Mouse (Mus musculus) thymus, postnatal 36 days (tissue): Measurements from ENCODE around the gene Cachd1.

Experiments
- DNase-seq, 2 experiments: peaks; one replicate each; pipeline ENCODE4 v3.0.0; 2022; ENCODE audit warnings: mixed read lengths in 2 of 2

Cachd1 gene

DNA sequence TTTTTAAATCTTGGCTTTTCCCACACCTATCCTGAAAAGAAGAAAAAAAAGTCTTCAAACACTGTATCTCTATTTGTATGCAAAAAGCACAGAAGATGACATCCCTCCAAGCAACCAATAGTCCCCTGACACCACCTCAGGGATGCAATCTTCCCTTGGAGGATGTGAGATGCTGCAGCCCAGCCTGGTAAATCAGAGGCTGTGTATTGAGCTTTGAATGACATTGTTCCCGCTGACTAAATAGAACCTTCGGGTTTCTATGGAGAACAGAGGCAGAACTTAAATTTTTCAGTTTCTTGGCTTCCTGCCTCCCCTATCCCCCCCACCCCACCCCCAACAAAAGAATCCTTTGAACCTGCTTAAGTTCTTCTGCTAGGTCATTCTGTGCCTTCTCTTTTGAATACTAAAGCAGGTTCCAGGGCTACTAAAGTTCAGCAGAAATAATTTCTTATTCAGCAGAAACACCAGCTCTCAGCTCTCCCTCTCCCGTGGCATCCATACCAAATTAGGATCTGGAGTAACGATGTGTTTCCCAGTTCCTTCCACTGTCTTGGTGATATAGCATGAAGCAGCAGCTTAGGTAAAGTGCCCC lies 219.7 kb downstream of the Cachd1 start:
- DNase-seq, result no peak

DNA sequence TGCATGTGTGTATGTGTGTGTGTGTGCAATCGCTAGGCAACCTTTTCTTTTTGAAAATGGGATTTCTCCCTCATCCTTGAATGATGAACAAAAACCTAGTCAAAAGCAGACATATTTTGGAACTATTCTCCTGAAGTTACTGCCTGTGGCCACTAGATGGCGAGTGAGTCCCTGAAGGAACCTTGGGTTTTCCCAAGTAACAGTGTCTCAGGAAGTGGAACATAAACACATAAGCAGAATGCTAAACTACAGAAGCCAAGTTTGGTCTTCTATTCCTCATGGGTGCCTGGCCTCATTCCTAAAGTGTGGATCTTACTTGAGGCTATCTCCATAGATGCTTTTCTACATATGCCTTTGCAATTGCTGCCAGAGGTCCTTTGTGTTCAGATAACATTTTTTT lies 221.7 kb downstream of the Cachd1 start:
- DNase-seq, result peak; percentile 17 to 21

DNA sequence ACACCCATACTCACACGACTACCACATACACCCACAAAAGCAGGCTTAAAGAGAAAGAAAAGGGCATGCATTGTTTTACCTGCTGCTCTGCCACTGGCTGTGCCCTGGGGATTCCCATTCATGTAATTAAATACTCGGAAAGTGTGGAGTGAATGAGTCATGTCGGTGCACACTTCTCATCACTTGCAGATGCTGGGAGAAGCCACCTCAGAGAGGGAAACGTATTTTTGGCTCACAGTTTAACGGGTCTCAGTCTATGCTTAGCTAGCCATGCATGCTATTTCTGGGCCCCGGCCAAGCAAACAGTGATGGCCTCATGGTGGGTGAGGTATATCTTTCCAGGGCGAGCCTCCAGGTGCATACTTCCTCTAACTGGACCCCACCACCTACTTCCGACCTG lies 222.4 kb downstream of the Cachd1 start:
- DNase-seq, result no peak

DNA sequence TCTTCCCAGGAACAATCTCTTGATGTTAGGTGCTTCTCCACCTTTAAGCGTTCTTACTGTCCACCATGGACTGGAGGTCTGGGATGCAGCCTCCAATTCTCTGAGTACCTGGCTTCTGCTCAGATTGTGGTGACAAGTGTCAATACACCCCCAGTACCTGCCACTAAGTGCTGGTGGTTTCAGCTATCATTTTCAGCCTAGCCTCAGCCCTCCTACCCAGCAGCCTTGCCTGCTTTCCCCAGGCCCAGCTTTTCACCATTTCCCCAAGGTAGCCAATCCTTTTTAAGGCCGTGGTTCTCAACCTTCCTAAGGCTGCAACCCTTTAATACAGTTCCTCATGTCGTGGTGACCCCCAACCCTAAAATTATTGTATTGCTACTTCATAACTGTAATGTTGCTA lies 224.1 kb downstream of the Cachd1 start:
- no peak for DNase-seq

DNA sequence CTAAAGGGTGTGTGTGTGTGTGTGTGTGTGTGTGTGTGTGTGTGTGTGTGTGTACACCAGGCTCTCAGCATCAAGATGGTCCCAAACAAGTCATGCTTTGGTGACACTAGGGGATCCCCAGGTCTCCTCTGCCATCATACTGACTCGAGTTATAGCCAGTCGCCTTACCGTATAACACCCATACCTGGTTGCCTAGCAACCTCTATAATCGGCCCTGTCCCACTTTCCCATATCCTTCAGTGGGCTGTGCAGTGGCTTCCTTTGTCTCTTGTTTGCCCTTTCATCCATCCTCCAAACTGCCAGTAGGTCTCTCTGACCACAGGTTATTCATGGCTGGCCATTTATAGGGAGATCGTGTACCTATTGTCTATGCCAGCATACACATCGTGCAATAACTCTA lies 224.6 kb downstream of the Cachd1 start:
- DNase-seq, result no peak

DNA sequence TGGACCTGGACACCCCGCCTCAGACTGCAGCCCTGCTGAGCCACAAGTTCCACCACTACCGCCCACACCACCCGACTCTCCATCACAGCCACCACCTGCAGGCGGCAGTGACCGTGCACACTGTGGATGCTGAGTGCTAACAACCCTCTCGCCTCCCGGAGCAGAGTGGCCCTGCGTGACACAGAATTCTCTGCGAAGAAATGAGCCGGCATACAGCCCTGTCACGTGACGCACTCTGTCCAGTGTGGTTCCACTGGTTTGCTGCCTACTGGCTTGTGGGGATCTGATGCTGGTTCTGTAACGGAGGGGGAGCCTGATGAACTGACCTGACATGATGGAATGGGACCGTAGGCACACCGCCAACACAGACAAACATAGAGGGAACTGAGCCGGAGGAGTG lies 226.5 kb downstream of the Cachd1 start:
- DNase-seq, result no peak

DNA sequence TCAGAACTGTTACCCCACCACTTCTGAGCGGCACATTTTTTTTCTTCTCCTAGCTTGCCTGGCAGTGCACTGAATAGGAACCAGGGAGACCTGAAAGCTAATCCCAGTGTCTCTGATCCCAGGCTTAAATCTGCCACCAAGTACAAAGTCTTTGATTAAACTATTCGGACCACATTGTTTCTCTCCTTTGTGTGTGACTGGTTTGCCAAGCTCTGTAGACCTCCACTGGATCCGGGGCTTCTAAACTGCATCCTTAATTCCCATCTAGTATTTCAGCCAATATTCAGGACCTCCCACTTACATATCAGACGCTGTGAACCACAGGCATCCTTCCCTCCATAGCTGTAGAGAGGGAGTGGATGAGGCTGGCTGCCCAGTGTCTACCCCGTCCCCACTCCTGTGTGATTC lies 231.9 kb downstream of the Cachd1 start:
- DNase-seq, result no peak

DNA sequence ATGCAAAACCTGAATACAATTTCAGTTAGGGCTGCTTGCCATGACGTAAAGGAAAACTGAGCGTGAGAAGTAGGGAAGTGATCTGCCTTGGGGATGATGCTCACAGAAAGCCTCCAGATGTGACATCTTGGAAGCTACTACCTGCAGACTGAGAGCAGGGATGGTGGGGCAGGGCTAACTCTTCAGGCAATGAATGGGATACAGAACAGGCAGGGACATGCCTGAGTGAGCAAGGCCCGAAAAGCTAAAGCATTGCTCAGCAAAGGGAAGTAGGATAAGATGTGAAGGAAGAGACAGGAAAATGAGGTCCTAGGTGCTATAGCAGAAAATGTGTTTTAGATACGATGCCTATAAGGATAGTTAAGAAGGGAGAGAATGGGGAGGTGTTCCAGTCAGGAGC lies 232.6 kb downstream of the Cachd1 start:
- no peak for DNase-seq

DNA sequence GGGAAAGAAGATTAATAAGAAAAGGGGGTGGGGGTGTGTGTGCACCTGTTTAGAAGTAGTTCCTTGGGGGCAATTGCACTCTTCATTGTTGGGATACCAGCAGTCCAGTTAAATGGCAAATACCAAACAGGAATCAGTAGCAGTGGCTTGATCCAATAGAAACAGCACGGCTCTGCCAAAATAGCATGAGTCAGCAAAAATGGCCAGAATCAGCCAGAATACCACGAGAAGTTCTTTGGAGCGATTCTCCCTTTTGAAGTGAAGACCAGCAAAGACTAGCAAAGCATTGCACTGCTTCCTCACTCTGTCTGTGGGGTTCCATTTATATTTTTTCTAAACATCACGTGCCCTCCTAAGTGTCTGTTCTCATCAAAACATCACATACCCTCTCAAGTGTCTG lies 241.3 kb downstream of the Cachd1 start:
- no peak for DNase-seq

DNA sequence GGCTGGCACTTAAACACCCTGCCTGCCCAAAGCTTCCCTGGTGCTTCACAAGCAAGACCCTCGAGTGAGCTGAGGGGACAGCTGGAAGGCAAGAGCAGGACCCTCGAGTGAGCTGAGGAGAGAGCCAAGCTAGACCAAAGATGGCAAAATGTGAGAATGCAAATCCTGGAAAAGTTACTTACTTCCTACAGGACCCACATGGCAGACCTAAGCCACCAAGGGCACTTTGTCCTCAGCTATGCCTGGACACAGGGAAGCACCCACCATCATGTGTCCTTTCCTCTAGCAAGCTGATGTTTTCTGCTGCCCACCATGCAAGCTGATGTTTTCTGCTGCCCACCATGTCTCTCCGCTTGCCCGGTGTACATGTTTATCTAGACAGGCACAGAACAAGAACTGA lies 244.1 kb downstream of the Cachd1 start, which contains the start of gene Gm10577:
TSS of gene Gm10577 (minus strand) at position 101 of the 400 bp plus-strand sequence.
- no peak for DNase-seq

DNA sequence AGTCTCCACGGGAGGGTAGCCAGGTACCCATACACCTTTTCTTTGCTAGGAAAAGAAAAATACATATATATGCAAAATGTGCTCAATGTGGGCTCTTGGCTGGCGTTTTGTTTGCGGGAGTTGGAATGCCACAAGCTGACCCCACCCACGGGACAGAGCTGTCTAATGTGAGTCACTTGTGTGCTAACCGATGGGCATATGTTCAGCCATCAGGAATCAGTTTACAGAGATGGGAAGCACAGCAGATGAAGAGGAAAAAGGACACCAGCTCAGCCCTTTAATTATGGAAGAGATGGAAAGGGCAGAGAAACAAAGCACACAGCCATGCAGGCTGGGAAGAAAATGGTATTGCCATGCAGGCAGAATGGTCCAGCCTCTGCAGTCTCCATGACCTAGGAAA lies 250.1 kb downstream of the Cachd1 start:
- DNase-seq, result no peak

DNA sequence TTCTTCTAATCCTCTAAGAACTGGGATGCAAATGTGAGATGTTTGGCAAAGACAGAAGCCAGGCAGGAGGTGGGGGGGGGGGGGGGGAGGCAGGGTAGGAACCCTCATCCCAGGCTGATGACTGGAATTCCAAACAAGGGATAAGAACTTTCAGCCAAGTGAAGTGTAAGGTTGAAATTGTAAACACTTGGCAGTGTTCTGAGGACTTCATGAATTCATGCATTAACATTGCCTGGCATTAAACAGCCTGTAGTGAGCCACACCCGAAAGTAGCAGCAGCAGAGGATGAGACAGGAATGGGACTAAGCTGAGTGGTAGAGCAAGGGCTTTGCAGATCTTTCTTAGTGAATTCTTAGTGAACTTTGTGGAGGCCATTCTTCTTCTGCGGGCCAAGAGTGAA lies 250.5 kb downstream of the Cachd1 start:
- DNase-seq, result no peak

DNA sequence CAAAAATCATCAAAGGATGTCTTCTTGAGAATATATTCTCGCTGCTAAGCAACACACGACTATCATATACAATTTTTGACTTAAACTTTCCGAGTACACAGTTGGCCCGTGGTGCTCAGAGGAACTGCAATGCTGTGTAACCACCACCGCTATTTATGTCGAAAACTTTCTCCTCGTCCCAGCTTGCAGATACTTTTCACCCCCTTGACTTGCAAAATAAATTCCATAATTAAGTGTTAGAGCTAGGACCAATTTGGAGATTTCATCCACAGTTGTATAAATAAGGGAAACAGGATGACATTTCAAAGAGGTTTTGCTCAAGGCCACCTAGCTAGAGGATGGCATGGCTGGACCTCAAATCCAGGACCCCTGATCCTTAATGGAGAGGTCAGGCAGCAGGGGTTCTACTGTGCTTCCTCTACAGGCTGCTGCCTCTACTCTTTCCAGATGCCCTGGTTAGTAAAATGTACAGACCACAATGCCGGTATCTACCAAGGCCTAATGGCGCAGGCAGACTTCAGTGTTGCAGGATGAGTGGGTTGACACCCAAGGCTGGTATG lies 251.5 kb downstream of the Cachd1 start:
- no peak for DNase-seq

DNA sequence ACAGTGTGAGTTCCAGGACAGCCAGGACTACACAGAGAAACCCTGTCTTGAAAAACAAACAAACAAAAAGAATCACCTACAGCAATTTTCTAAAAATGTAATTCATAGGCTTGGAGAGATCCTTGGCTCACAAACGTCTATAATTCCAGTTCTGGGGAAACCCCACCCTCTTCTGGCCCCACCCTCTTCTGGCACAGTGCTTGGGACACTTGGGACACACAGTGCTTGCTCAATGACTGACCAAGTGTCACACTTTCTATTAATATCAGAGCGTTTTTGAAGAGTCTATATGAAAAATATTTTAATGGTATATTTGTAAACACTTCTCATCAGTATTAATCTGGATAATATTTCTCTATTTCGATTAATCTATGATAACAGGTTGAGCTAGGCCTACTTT lies 256.6 kb downstream of the Cachd1 start:
- no peak for DNase-seq

DNA sequence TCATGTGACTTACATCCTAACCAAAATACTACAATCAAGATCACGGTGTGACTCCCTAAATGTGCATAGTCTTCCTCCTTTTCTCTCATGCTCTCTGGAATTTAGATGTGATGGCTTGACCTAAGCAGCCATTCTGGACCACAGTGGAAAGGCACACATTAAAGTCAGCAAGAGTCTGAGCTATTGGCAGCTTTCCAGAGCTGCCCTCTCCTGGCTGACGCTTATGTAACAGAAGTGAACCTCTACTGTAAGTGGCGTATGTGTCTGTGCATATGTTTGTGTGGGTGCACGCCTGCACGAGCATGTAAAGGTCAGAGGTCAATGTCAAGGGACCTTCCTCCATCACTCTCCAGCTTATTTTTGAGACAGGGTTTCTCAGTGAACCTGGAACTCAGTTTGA lies 258.7 kb downstream of the Cachd1 start:
- no peak for DNase-seq

DNA sequence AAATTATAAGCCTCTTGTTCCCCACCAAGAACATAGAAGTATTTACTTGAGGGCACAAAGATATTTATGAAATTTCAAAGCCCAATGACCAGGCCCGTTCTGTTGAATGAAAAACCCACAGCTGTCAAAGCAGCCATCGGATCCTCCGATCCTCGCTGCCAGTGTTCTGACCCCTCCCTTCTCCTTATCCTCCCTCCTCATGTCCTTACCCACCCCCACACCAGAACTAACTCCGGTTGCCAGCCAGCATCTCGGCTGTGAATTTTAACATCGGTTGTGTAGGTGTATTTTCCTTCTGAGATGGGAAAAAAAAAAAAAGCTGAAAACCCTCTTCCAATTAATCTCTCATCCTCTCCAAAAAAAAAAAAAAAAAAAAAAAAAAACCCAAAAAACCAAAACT lies 260.7 kb downstream of the Cachd1 start:
- no peak for DNase-seq

DNA sequence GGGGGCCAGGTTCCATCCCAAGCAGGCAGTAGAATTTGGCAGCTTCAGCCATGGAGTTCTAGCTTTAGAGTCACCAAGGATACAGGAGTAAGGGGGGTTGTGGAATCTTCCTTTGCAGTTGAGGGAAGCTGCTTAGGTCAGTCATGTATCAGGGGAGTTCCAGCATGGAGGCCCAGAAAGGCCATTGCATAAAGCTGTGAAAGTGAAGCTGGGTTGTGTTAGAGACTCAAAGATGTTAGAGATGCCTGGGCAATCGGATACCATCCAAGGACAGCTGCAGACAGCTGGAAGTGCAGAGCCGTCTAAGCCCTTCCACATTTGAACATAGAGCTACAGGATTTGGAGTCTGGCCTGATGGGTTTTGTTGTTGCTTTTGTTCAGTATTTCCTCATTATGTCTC lies 267.2 kb downstream of the Cachd1 start:
- no peak for DNase-seq

DNA sequence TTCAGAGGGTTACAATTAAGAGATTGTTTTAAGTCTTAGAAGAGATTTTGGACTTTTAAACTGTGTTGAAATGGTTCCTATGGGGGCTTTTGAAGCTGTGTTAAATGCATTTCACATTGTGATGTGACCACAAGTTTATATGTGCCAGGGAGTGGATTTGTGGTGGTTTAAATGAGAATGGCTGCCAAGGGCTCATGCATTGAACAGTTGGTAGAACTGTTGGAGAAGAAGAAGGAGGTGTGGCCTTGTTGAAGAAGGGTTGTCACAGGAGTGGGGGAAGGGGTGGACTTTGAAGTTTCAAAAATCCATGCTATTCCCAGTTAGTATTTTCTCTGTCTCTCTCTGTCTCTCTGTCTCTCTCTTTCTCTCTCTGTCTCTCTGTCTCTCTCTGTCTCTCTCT lies 267.7 kb downstream of the Cachd1 start:
- DNase-seq, result no peak

DNA sequence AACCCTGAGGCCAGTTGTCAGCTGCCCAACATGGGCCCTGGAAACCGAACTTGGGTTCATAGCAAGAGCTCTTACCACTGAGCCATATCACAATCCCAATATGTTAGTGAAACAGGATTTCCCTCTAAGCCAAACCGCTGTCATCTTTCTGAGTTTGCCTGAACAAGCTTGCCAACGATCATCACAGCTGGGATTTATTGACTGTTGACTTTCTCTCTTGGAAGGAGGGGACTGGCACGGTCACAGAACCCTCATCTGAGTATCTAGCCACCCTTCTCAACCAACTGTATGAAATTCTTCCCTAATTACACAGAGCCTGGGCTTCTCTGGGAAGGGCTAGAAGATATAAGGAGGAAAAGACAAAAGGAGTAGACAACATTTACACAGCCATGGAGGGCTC lies 270.1 kb downstream of the Cachd1 start:
- no peak for DNase-seq

DNA sequence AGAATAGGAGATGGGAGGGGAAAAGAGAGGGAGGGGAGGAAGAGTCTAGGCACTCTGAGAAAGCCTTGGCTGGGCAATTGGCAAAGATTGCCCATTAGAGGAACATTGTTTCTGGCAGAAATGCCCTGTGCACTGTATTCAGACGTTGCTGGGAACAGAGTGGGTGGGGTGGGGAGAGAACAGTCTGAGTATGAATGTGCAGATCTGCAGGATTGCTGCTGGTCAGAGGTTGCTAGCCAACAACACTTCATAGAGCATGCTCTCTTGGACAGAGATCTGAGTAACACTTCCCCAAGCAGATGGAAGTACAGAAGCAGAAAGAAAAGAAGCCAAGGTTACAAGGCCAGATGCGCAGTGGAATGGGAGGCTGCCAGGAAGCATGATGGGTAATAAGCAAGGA lies 285.7 kb downstream of the Cachd1 start:
- no peak for DNase-seq

DNA sequence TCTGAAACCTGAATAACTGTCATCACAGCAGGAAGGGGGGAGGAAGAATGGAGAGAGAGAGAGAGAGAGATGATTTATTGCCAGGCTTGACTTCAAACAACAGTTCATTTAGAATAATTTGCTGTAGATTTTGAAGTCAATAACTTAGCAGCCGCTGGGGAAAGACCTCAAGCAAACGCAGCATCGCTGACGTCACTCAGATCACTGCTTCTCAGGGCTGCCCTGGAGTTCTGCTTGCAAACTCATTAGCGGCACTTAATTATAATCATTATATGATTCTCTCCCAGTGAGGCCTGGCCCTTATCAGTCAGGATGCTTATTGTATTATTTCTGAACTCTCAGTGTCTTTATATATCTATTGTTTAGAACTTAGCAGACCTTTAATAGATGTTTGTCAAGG lies 289.9 kb downstream of the Cachd1 start:
- no peak for DNase-seq

DNA sequence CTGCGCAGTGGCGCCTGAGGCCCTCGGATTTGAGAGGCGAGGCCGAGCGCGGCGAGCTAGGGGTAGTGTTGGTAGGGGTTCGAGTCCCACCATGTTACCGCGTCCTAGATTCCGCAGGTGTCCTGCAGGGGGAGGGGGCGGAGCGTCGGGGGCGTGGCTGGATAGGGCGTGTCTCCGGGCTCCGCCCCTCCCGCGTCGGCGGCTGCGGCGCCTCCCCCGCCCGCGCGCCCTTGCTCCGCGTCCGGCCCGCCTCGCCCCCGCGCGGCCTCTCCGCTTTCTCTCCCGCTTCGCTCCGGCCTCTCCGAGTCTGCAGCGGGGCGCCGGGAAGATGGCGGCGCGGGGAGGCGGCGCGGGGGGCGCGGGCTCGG lies 292.3 kb downstream of the Cachd1 start, which contains the start of gene Raver2:
TSS of gene Raver2 (plus strand) at position 198 of the 368 bp plus-strand sequence.
- DNase-seq, result peak; percentile 63 to 65

DNA sequence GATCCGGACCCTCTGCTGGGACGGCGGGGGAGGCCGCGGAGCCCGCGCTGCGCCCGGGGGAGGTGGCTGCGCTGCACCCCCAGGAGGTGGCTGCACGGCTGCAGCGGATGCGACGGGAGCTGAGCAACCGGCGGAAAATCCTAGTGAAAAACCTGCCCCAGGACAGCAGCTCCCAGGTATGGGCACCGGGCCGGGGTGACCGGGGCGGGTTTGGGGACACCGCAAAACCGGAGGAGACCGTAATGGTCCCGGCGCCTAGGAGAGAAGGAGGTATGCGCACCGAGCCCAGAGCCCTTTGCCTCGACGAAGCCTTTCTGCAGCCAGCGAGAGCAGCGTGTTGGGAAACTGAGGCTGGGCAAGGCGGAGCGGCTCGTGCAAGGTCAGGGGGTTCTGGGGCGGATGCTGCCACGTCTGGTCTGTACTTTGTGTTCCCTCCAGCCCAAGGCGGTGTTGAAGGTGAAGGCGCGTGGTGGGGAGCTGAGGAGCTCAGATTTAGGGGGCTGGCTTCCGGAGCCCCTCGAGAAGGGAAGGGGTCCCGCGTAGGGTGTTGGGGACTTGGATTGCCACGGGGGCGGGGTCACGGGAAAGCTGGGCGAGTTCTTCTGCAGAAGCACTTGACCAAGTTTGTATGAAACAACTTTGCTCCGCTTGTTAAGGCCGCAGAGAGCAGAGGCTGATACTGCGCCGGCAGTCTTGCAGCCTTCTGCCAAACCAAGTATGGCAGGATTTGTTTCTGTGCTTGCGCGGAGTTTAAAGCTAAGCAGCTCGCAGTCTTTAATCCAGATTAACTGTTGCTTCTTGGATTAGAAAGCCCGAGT lies 292.9 kb downstream of the Cachd1 start:
- peak; percentile 27 to 30 for DNase-seq

DNA sequence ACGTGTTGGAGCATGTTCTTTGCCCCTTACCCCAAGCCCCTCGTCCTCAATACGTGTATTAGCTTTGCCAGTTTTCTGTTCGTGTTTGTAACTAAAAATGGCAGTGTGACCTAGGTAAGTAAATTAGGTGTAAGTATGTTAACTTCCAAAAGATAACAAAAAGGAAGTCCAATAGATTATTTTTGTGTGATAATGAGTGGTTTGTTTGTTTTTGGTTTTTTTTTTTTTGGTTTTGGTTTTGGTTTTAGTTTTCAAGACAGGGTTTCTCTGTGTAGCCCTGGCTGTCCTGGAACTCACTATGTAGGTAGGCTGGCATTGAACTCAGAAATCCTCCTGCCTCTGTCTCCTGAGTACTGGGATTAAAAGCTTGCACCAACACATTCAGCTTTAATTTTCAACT lies 295.1 kb downstream of the Cachd1 start:
- no peak for DNase-seq
